Mouse (Mus musculus): ENCODE measurements at regions not wholly inside any gene's neighbourhood (a gene's known extent, or its start where the extent isn't known, plus 50 kb on each side); places are given as distances from the start of the nearest gene placed in this dataset.

DNA sequence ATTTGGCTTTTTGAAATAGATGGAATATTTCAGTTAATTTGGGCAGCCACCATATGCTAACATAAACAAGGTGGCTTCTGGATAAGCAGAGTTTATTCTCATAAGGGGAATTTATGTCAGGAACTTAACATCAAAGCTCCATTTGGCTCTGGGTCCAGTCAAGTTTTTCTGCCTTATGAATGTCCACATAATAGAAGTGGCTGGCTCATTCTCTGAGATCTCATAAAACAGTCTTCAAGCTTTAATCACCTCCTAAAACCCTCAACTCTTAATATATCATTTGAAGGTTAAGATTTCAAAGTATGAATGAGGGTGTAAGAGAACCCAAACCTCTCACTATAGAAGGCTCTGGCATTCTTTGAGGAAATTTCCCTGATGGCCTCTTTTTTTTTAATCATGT is 1361.0 kb downstream of the Efna5 start:
- no peak for DNase-seq (ENCODE audit: low spot score)

DNA sequence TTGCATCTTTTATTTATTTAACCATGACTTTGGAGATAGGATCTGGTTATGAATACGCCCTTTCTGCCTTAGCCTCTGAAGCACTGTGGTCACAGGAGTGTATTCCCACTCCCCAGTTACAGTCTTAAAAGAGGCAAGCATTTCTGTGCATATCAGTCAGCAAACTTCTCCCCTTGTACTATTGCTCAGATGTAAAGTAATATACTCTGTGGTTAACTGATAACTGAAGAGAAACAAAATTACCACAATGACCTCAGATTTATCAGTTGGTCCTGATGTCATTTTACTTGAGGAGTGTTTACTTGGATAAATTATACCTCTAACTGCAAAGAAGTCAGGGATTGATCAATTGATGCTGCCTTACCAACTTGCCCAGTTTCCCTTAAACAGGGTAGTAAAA is 1366.1 kb downstream of the Efna5 start:
- no peak for DNase-seq (ENCODE audit: low spot score)

DNA sequence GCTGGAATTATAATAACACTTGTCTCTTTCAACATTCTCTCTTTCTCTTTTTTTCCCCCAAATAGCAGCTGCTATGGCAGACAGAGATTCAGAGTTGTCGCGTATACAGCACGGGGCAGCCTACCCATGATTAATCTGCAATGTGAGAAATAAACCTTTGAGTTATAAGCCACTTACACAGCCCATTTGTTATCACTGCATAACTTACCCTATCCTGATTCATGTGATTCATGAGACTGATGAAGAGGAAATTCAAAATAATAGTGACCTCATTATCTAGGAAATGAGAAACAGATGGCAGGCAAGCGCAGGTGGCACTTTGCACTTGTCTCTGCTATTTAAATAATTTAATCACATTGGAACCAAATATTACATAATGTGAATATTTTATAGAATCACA is 1367.7 kb downstream of the Efna5 start:
- no peak for DNase-seq (ENCODE audit: low spot score)

DNA sequence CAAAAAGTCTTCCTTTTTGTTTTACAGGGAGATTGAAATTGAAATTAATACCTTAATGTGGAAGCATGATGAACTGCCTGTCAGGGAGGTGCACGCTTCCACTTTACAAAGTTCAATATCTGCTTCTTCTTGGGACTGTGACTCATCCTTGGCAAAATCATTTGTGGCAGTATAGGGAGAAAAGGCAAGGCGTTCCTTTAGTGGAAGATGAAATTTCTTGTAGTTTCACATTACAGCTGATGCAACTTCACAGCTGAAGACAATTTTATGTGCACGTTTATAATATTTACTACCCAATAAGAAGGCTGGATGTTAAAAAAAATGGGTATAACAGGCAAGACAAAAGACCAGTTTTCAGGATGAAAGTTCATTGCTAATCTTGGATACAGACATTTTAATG is 1385.9 kb downstream of the Efna5 start:
- DNase-seq (ENCODE audit: low spot score), result peak; percentile 14

DNA sequence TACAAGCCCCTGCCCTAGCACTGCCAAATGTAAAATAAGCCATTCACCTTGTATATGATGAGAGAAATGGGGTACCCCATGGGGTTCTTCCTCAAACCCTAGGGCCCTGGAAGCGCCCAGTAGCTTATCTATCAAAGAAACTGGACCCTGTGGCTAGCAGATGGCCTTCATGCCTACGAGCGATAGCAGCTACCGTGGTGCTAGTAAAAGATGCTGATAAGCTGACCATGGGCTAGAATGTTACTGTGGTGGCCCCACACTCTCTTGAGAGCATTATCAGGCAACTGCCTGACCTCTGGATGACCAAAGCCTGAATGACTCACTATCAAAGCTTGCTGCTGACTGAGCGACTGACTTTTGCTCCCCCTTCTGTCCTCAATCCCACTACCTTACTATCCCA is 1403.7 kb downstream of the Efna5 start:
- no peak for DNase-seq (ENCODE audit: low spot score)

DNA sequence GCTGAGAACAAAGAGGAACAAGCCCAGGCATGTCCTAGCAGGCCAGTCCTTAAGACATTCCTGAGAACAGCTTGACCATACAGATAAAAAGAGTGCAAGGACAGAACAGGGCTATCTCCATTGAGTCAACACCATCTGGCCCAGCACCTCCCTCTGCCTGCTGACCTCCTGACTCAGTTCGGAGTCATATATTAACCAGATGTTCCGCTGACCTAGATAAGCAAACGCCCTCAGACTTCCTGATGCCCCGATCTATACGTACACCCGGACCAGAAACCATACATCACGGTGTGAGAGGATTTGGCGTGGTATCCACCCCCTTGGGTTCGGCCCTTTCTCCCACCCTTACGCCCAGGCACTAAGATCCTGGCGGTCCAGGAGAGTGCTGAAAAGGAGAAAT is 1406.7 kb downstream of the Efna5 start:
- DNase-seq (ENCODE audit: low spot score), result no peak

GRCm38 (mm10) chr17:61452943-61453342 is 1428.2 kb downstream of the Efna5 start:
- DNase-seq (ENCODE audit: low spot score), result no peak

DNA sequence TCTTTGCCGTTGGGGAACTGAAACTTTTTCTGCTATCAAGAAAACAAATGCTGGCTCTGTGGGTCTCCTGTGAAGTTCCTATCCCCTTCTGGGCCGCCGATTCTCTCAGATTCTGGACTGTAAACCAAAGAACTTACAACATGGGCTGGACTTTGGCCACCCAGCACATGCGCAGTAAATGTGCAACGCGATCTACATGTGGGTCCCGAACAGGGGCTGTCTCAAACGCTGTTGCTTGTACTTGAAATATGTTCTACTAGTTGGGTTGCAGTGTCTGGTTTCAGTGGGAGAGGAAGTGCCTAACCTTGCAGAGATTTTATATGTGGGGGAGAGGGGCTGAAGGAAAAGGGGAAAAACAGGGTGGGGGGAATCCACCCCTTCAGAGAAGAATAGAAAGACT is 1454.3 kb downstream of the Efna5 start:
- no peak for DNase-seq (ENCODE audit: low spot score)
